Mouse (Mus musculus): Measurements from ENCODE around the gene Ngp.

DNA sequence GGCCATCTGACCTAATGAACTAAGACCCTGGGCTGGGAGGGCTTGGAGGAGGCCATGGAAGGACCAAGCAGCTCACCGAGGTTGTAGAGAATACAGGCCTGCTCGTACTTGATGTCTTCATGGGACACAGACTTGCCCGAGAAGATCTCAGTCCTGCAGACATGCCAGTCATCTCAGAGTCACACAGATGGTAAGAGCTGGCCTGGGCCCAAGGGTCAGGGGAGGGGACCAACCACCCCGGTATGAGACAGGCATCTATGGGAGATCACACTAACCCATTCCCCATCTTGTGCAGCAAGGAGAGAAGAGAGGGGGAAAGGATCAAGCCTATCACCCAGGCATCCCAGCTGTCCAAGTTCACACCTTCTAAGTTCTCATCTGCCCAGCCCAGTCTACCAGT is 26.3 kb upstream of the Ngp start:
- TF ChIP-seq POLR2A (IDR thresholded peaks at IDR 0.05; ENCODE audit: borderline replicate concordance, low read depth, low read length): no peak
- no peak for TF ChIP-seq CTCF (IDR thresholded peaks at IDR 0.05; ENCODE audit: low read depth, low read length)

Data from bone marrow macrophage, adult 2 months (primary cell).